Mouse (Mus musculus) skeletal muscle tissue, postnatal 0 days (tissue): ENCODE data around the gene C5ar1. TPM values are rescaled to one million over a fixed set of nuclear protein-coding genes. Genes with fewer than 3 reads are reported as not detected.

Source experiments
- polyA plus RNA-seq: library from polyadenylated mRNA; unstranded; fragments of >200 nt; fragmentation: Nextera tagmentation; extraction: Ambion mirVana; gene quantifications from 2 replicates; pipeline ENCODE4 v1.2.1, GENCODE M21; 2015

C5ar1 gene
- 4.4 and 6.7 TPM in 2 replicates for polyA plus RNA-seq

GRCm38 (mm10) chr7:16259110-16259590 is at the start of gene C5ar1:
TSS of gene C5ar1 (minus strand) at chr7:16259540.

GRCm38 (mm10) chr7:16308093-16308492 is 48.8 kb upstream of the C5ar1 start, which contains the start of gene Bbc3:
TSS of gene Bbc3 (plus strand) at chr7:16308393.

GRCm38 (mm10) chr7:16286026-16286961 is 27.0 kb upstream of the C5ar1 start, which contains the start of gene Ccdc9:
TSS of gene Ccdc9 (minus strand) at chr7:16286795.

DNA sequence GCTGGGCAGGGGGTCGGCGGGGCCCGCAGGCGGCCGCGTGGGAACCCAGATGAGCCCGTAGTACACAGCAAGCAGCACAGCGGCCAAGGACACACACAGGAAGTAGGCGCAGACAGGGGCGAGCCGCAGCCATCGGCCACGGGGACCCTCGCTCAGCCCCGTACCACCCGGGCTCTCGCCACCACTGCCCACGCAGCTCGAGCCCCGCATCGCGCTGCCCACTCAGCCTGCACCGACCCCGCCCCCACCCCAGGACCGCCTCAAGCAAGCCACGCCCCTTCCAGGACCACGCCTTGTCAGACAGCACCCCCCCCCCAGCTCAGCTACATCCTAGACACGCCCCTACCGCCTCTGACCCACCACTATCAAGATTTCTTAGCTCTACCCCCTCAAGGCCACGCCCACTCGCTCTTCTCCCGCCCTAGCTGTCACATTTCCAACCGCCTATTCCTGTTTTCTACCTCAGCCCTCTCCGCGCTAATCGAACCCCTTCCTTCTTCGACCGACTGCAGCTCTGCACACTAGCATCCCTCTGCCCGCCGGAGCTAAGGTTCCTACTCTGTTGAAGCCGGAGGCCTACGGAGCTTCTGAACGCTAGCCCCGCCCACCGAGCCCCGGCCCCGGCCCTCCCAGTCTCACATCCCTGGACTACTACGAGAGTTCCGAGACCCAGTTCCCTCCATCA is 13.9 kb upstream of the C5ar1 start, which contains the start of gene Inafm1:
Gene Inafm1, minus strand, starts transcription at position 537 of the 685 bp plus-strand sequence.

DNA sequence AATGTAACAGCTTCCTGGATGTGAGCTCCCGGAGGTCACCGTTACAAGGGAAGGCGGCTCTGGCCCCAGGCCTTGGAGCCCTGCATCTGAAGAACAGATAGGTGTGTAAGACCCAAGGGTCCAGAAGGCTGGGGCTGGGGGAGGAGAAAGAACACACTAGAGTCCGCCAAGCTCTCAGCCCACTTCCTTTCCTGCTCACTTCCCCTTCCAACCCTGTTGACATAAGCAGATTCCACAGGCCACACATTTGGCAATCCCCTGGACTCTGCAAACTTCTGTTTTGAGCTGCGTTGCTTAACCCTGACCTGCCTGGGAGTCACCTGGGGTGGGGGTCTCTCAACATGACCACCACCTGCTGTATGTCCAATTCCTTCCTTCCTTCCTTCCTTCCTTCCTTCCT is 15.3 kb downstream of the C5ar1 start, which contains the start of gene C5ar2:
Gene C5ar2, minus strand, starts transcription at position 88 of the 400 bp plus-strand sequence.

GRCm38 (mm10) chr7:16221582-16222272 is 37.6 kb downstream of the C5ar1 start, which contains the start of gene Dhx34:
TSS of gene Dhx34 (minus strand) at chr7:16222037.

Other genes starting within 250 kb of the C5ar1 start
- gene Bicra, start 211.6 kb downstream of the C5ar1 start, polyA plus RNA-seq = 3.2 TPM in 2 replicates
- not detected in 2 replicates for gene Zfp541, start 197.7 kb downstream of the C5ar1 start, polyA plus RNA-seq
- gene Napa, start 161.1 kb downstream of the C5ar1 start, polyA plus RNA-seq = 183 and 189 TPM in 2 replicates
- gene Kptn, start 139.6 kb downstream of the C5ar1 start, polyA plus RNA-seq = 12.5 and 12.6 TPM in 2 replicates
- gene Slc8a2, start 129.7 kb downstream of the C5ar1 start, polyA plus RNA-seq = 0.04 and 0.06 TPM in 2 replicates
- gene Meis3, start 84.5 kb downstream of the C5ar1 start, polyA plus RNA-seq = 8.5 and 11.3 TPM in 2 replicates
- 5.0 and 5.1 TPM in 2 replicates for gene Dhx34, start 37.5 kb downstream of the C5ar1 start, polyA plus RNA-seq
- 0.13 and 0.17 TPM in 2 replicates for gene C5ar2, start 15.4 kb downstream of the C5ar1 start, polyA plus RNA-seq
- 8.9 and 11.3 TPM in 2 replicates for gene Inafm1, start 14.1 kb upstream of the C5ar1 start, polyA plus RNA-seq
- 7.5 and 10.2 TPM in 2 replicates for gene Ccdc9, start 27.3 kb upstream of the C5ar1 start, polyA plus RNA-seq
- 4.0 and 8.4 TPM in 2 replicates for gene Bbc3, start 48.9 kb upstream of the C5ar1 start, polyA plus RNA-seq
- gene Sae1, start 128.3 kb upstream of the C5ar1 start, polyA plus RNA-seq = 73.8 and 87.4 TPM in 2 replicates
- gene Zc3h4, start 141.4 kb upstream of the C5ar1 start, polyA plus RNA-seq = 5.2 and 6.1 TPM in 2 replicates
- gene Tmem160, start 193.2 kb upstream of the C5ar1 start, polyA plus RNA-seq = 37.5 and 38.7 TPM in 2 replicates
- gene Npas1, start 218.2 kb upstream of the C5ar1 start, polyA plus RNA-seq = not detected in 2 replicates